Mouse (Mus musculus): ENCODE results near the gene Vps36.

The Vps36 gene

GRCm38 (mm10) chr8:22209012-22209411, 16.4 kb downstream of the Vps36 start:
- no peak for DNase-seq (ENCODE audit: low spot score in 2 of 2)

- DNase-seq (ENCODE audit: low spot score in 2 of 2) = no peak
These were observed 22.2 kb downstream of the Vps36 start for GRCm38 (mm10) chr8:22214826-22215225.

- no peak for DNase-seq (ENCODE audit: low spot score in 2 of 2)
These were observed 33.8 kb downstream of the Vps36 start for GRCm38 (mm10) chr8:22226361-22226760.

- DNase-seq (ENCODE audit: low spot score in 2 of 2) = no peak
These were observed 34.7 kb downstream of the Vps36 start, which contains the start of gene Thsd1 for GRCm38 (mm10) chr8:22227061-22227877. TSS of gene Thsd1 (plus strand) at chr8:22227313.

GRCm38 (mm10) chr8:22228621-22229020, 36.0 kb downstream of the Vps36 start:
- DNase-seq (ENCODE audit: low spot score in 2 of 2) = no peak

GRCm38 (mm10) chr8:22242986-22243385, 50.4 kb downstream of the Vps36 start:
- no peak for DNase-seq (ENCODE audit: low spot score in 2 of 2)

GRCm38 (mm10) chr8:22245663-22246062, 53.1 kb downstream of the Vps36 start:
- DNase-seq (ENCODE audit: low spot score in 2 of 2) = no peak

GRCm38 (mm10) chr8:22247956-22248355, 55.3 kb downstream of the Vps36 start:
- no peak for DNase-seq (ENCODE audit: low spot score in 2 of 2)

- no peak for DNase-seq (ENCODE audit: low spot score in 2 of 2)
These were observed 56.5 kb downstream of the Vps36 start for GRCm38 (mm10) chr8:22249080-22249479.

- DNase-seq (ENCODE audit: low spot score in 2 of 2) = no peak
These were observed 66.4 kb downstream of the Vps36 start for GRCm38 (mm10) chr8:22258946-22259450.

- no peak for DNase-seq (ENCODE audit: low spot score in 2 of 2)
These were observed 66.9 kb downstream of the Vps36 start for GRCm38 (mm10) chr8:22259531-22259930.

GRCm38 (mm10) chr8:22260091-22260722, 67.6 kb downstream of the Vps36 start:
- no peak for DNase-seq (ENCODE audit: low spot score in 2 of 2)

- DNase-seq (ENCODE audit: low spot score in 2 of 2) = no peak
These were observed 69.7 kb downstream of the Vps36 start for GRCm38 (mm10) chr8:22262267-22262666.

- no peak for DNase-seq (ENCODE audit: low spot score in 2 of 2)
These were observed 71.7 kb downstream of the Vps36 start for GRCm38 (mm10) chr8:22264292-22264691.

GRCm38 (mm10) chr8:22264787-22265186, 72.2 kb downstream of the Vps36 start:
- no peak for DNase-seq (ENCODE audit: low spot score in 2 of 2)

- DNase-seq (ENCODE audit: low spot score in 2 of 2) = no peak
These were observed 72.6 kb downstream of the Vps36 start for GRCm38 (mm10) chr8:22265194-22265593.

- no peak for DNase-seq (ENCODE audit: low spot score in 2 of 2)
These were observed 74.2 kb downstream of the Vps36 start for GRCm38 (mm10) chr8:22266809-22267208.

All from frontal cortex, postnatal 25 days (tissue).